7 mouse cellular contexts compared by ENCODE assay signal in the genomic region with DNA sequence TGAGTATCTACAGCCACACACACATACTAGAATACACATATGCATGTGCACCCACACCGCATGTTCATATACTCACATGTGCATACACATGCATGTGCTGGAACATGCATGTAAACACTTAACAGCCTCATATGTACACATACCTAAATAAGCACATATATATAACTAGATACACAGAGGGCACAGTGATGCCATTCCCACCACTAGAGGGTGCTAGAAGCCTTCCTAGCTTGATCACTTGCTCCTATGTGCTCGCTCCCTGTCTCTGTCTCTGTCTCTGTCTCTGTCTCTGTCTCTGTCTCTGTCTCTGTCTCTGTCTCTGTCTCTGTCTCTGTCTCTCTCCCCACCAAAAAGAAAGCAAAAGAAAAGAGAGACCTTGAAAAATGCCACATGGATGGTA. TPM values are rescaled to one million over a fixed set of nuclear protein-coding genes. Genes with fewer than 3 reads are reported as not detected.
DNase-seq lines count a peak whose midpoint lies in the region; ATAC-seq and TF ChIP-seq lines count a peak whose summit lies in the region.

No protein-coding gene starts in this region.

- ATAC-seq in kidney, embryonic 14.5 days (ENCODE audit: low FRiP score, low TSS enrichment) = no peak
- ATAC-seq in lung, postnatal 0 days = no peak

- no peaks in the 10 kb centered on the region for H3K27me3 ChIP-seq in kidney, embryonic 14.5 days (ENCODE audit: control insufficient read depth, insufficient read depth, low read length)
- H3K27me3 ChIP-seq in lung, postnatal 0 days (replicated peaks; ENCODE audit: insufficient read depth, low read length) = no peaks in the 10 kb centered on the region
- H3K27me3 ChIP-seq in spleen, adult 2 months (ENCODE audit: control insufficient read depth, insufficient read depth, low read length) = no peaks in the 10 kb centered on the region

- TF ChIP-seq EP300 in lung, postnatal 0 days (IDR thresholded peaks at IDR 0.05) = no peak

- no peak overlapping the region for H3K4me3 ChIP-seq in kidney, embryonic 14.5 days (ENCODE audit: low read length)
- H3K4me3 ChIP-seq in lung, postnatal 0 days (ENCODE audit: low read depth, low read length) = no peak overlapping the region
- H3K4me3 ChIP-seq in spleen, adult 2 months (ENCODE audit: extremely low read depth, insufficient read depth, insufficient read length) = no peak overlapping the region

- H3K9me3 ChIP-seq in kidney, embryonic 14.5 days (ENCODE audit: control insufficient read depth, low read length) = no peaks in the 10 kb centered on the region
- no peaks in the 10 kb centered on the region for H3K9me3 ChIP-seq in lung, postnatal 0 days (ENCODE audit: low read length)

- H3K9ac ChIP-seq in kidney, embryonic 14.5 days (ENCODE audit: low read depth, low read length) = no peak overlapping the region
- no peak overlapping the region for H3K9ac ChIP-seq in lung, postnatal 0 days (replicated peaks; ENCODE audit: low read depth)

- no peak overlapping the region for H3K4me2 ChIP-seq in kidney, embryonic 14.5 days (replicated peaks; ENCODE audit: low read depth, low read length)
- H3K4me2 ChIP-seq in lung, postnatal 0 days (replicated peaks; ENCODE audit: low read depth, low read length) = no peak overlapping the region

- 57% methylated on average over 2 of the region's 2 CpGs for WGBS in kidney, embryonic 14.5 days
- 50% methylated on average over 2 of the region's 2 CpGs for WGBS in lung, postnatal 0 days
- 62% methylated on average over 2 of the region's 2 CpGs for WGBS in spleen, adult 2 months

- no peaks in the 10 kb centered on the region for H3K36me3 ChIP-seq in kidney, embryonic 14.5 days (ENCODE audit: control insufficient read depth, insufficient read depth, low read length)
- H3K36me3 ChIP-seq in lung, postnatal 0 days (ENCODE audit: insufficient read depth, low read length) = no peaks in the 10 kb centered on the region
- peaks cover 13% of the 10 kb centered on the region for H3K36me3 ChIP-seq in spleen, adult 2 months (ENCODE audit: control insufficient read depth, insufficient read depth, low read length)

- H3K4me1 ChIP-seq in kidney, embryonic 14.5 days (ENCODE audit: control insufficient read depth, insufficient read depth, low read length) = peaks cover 40% of the 10 kb centered on the region
- H3K4me1 ChIP-seq in lung, postnatal 0 days (ENCODE audit: insufficient read depth, low read depth, low read length) = peaks cover 7% of the 10 kb centered on the region; the same call in 1 of the 2 replicates
- no peaks in the 10 kb centered on the region; the same call in 1 of the 2 replicates for H3K4me1 ChIP-seq in spleen, adult 2 months (ENCODE audit: control insufficient read depth, insufficient read depth, insufficient read length)

- TF ChIP-seq CTCF in lung, postnatal 0 days (IDR thresholded peaks at IDR 0.05) = peak; percentile 92
- TF ChIP-seq CTCF in spleen, adult 2 months (IDR thresholded peaks at IDR 0.05; ENCODE audit: extremely low read depth, insufficient read depth, insufficient read length, insufficient replicate concordance) = peak; percentile 58; the same call in 1 of the 2 replicates

- no peak for TF ChIP-seq POLR2A in spleen, adult 2 months (IDR thresholded peaks at IDR 0.05; ENCODE audit: low read depth, low read length)

- no peak overlapping the region for H3K27ac ChIP-seq in kidney, embryonic 14.5 days (ENCODE audit: low read depth, low read length)
- no peak overlapping the region for H3K27ac ChIP-seq in lung, postnatal 0 days (ENCODE audit: low read length)
- H3K27ac ChIP-seq in spleen, adult 2 months (ENCODE audit: insufficient read depth, low read length) = no peak overlapping the region

- DNase-seq in kidney, adult 8-10 months = peak; percentile 22 to 69
- DNase-seq in NIH3T3 (ENCODE audit: low read depth) = peak; percentile 74
- DNase-seq in cerebellum, postnatal 14 days = peak; percentile 83 to 84
- DNase-seq in kidney, postnatal 10 days = peak; percentile 81
- peak; percentile 58 for DNase-seq in lung, postnatal 0 days (ENCODE audit: low spot score)
- DNase-seq in spleen, adult 2 months (ENCODE audit: low read depth in 1 of 2, low spot score in 2 of 2) = peak; percentile 54 to 62

RNA-seq across cellular contexts. Expression of a gene that starts 38.8 kb away (rescaled TPM):
- 20.4 and 22.1 TPM in 2 replicates for polyA plus RNA-seq in kidney, embryonic 14.5 days (2014; fragmentation: Nextera tagmentation; extraction: Ambion mirVana)
- 25.4 and 32.0 TPM in 2 replicates for polyA plus RNA-seq in lung, postnatal 0 days (2015; fragmentation: Nextera tagmentation; extraction: Ambion mirVana)
- polyA plus RNA-seq in spleen, adult 2 months (2012; rRNA removed) = 66.8 and 67.9 TPM in 2 replicates
